Mouse (Mus musculus) erythroblast, embryonic 14.5 days (primary cell): ENCODE measurements at regions not wholly inside any gene's neighbourhood (a gene's known extent, or its start where the extent isn't known, plus 50 kb on each side); places are given as distances from the start of the nearest gene placed in this dataset.

Source experiments
- H3K27me3 ChIP-seq: 2 replicates; pipeline ENCODE4 v1.6.1; 2012; ENCODE audit warnings: inconsistent platforms; ENCODE audit not compliant: control insufficient read depth
- H3K36me3 ChIP-seq: 2 replicates; pipeline ENCODE4 v1.6.1; 2012; ENCODE audit warnings: mild to moderate bottlenecking, inconsistent platforms; ENCODE audit not compliant: control insufficient read depth
- H3K4me1 ChIP-seq: 2 replicates; pipeline ENCODE4 v1.6.1; 2012; ENCODE audit warnings: inconsistent platforms; ENCODE audit not compliant: control insufficient read depth
- H3K4me3 ChIP-seq: replicated peaks from 2 replicates; pipeline ENCODE3; 2012; ENCODE audit warnings: moderate library complexity, mild to moderate bottlenecking, inconsistent platforms
- H3K9me3 ChIP-seq: 2 replicates; pipeline ENCODE4 v1.6.1; 2012; ENCODE audit warnings: low read length, inconsistent platforms, mixed read lengths; ENCODE audit not compliant: control insufficient read depth
- GATA1 ChIP-seq: IDR thresholded peaks from 2 replicates; pipeline ENCODE4 v1.6.1; 2012; ENCODE audit warnings: low read length, inconsistent platforms, mixed read lengths
- TAL1 ChIP-seq: IDR thresholded peaks from 3 replicates; pipeline ENCODE4 v1.6.1; 2012; ENCODE audit warnings: low read length, inconsistent platforms, mixed read lengths

- Histone ChIP-seq H3K4me3 (no peak overlapping the region), H3K4me1 (no peaks in the 10 kb centered on the region), H3K27me3 (no peaks in the 10 kb centered on the region), H3K9me3 (no peaks in the 10 kb centered on the region), H3K36me3 (no peaks in the 10 kb centered on the region)
- no peak for TF ChIP-seq TAL1
- TF ChIP-seq GATA1, result no peak
These were observed 203.4 kb upstream of the Tbc1d5 start for GRCm38 (mm10) chr17:51382552-51382951.

- Histone ChIP-seq H3K4me1 (no peaks in the 10 kb centered on the region), H3K9me3 (no peaks in the 10 kb centered on the region), H3K4me3 (no peak overlapping the region), H3K36me3 (no peaks in the 10 kb centered on the region), H3K27me3 (no peaks in the 10 kb centered on the region)
- no peak for TF ChIP-seq TAL1
- TF ChIP-seq GATA1, result no peak
These were observed 192.9 kb upstream of the Tbc1d5 start for GRCm38 (mm10) chr17:51371937-51372479.

DNA sequence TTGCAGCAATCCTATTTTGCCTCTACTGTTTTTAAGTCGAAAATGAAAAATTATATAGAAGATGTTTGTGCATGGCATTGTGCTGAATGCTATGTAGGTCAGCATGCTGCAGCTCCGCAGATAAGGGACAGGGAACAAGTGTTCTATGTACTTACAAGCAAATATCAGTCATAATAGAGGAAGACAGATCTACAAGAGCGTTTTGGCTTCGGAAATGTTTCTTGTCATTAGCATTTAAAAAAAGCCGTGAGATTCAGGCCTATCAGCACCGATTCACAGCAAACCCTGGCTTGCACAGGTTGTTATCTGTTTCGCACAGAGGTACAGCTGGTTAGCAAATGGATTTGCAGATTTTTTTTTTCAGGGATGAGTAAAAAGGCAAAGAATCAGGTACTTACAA is 191.8 kb upstream of the Tbc1d5 start:
- TF ChIP-seq GATA1 (no peak), TAL1 (no peak)
- H3K4me3 ChIP-seq, result no peak overlapping the region
- H3K9me3 ChIP-seq, result no peaks in the 10 kb centered on the region

GRCm38 (mm10) chr17:51370085-51370484 is 190.9 kb upstream of the Tbc1d5 start:
- no peaks in the 10 kb centered on the region for H3K36me3 ChIP-seq
- TF ChIP-seq GATA1 (no peak), TAL1 (no peak)
- H3K4me1 ChIP-seq, result no peaks in the 10 kb centered on the region
- no peaks in the 10 kb centered on the region for H3K27me3 ChIP-seq
- H3K9me3 ChIP-seq, result no peaks in the 10 kb centered on the region
- no peak overlapping the region for H3K4me3 ChIP-seq

More for the DNA sequence above, 191.8 kb upstream of the Tbc1d5 start:
- Histone ChIP-seq H3K36me3 (no peaks in the 10 kb centered on the region), H3K4me1 (no peaks in the 10 kb centered on the region), H3K27me3 (no peaks in the 10 kb centered on the region)

DNA sequence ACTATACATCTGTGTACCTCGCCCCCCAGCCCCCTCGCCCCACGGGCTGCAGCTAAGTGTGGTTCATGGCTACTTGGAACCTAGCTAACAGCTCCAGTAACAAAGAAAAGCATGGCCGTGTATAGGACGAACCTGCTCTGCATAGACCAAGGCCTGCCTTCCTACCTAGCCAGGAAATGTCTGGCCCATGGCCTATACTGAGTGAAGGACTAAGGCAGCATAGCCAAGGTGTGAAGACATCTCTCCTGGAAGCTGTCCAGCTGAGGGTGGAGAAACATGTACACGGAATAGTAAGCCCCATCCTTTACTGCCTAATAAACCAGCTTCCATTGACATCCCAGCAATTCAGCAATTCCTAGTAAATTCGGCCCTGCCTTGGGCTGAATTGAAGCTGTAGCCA is 183.6 kb upstream of the Tbc1d5 start:
- TF ChIP-seq GATA1, result no peak
- no peak for TF ChIP-seq TAL1
- Histone ChIP-seq H3K27me3 (no peaks in the 10 kb centered on the region), H3K9me3 (no peaks in the 10 kb centered on the region), H3K36me3 (no peaks in the 10 kb centered on the region), H3K4me3 (no peak overlapping the region), H3K4me1 (no peaks in the 10 kb centered on the region)

GRCm38 (mm10) chr17:51362271-51362670 is 183.1 kb upstream of the Tbc1d5 start:
- no peaks in the 10 kb centered on the region for H3K4me1 ChIP-seq
- TF ChIP-seq TAL1 (no peak), GATA1 (no peak)
- no peaks in the 10 kb centered on the region for H3K27me3 ChIP-seq
- no peak overlapping the region for H3K4me3 ChIP-seq
- no peaks in the 10 kb centered on the region for H3K36me3 ChIP-seq
- no peaks in the 10 kb centered on the region for H3K9me3 ChIP-seq

DNA sequence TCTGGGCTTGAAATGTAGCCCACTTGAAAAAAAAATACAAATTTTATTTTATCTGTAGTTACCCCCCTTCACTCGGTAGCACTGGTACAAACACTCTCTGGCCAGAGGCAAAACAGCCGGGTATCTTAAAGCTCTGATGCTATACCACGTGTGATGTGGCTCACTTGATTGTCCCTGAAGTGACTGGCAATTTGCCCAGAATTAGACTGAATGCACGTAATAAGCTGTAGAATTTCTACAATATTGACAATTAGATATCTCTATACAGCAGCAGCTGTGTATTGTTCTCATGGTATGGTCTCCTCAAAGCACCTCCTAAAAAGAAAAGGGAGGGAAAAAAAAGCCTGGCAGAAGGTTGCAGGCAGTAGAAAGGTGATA is 179.2 kb upstream of the Tbc1d5 start:
- no peaks in the 10 kb centered on the region for H3K27me3 ChIP-seq
- TF ChIP-seq GATA1 (no peak), TAL1 (no peak)

DNA sequence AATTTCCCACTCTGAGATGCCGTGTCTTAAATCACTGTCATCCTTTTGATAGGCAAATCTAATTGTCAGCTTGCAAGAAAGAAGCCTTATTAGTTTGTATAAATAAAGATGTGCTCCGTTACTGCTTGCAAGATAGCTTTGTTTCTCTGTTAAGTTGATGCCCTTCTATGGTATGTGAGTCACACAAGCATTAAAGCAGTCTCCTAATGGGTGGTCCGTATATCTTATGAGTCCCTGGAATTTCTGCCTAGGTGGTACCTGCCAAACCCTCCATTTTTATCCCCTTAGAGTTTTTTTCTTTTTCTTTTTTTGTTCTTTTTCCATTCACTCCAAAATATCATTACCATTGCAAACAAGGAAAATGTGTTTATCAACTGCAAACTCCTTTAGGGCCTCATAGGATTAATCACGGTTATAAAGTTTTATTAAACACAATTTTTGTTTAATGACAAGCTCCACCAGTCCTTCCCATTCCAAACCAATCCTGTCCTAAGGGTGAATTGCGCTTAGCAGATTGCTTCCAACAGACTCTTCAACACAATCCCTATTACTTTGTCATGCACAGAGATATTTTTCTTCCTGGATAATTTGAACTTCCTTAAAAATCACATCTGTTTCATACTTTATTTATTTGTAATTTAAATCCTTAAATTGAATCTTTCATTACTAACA is 178.7 kb upstream of the Tbc1d5 start:
- H3K4me3 ChIP-seq, result no peak overlapping the region
- H3K27me3 ChIP-seq, result no peaks in the 10 kb centered on the region
- H3K36me3 ChIP-seq, result no peaks in the 10 kb centered on the region
- H3K9me3 ChIP-seq, result no peaks in the 10 kb centered on the region
- no peak for TF ChIP-seq GATA1
- no peaks in the 10 kb centered on the region for H3K4me1 ChIP-seq

More for the DNA sequence above, 179.2 kb upstream of the Tbc1d5 start:
- H3K4me1 ChIP-seq, result no peaks in the 10 kb centered on the region
- no peaks in the 10 kb centered on the region for H3K36me3 ChIP-seq
- H3K4me3 ChIP-seq, result no peak overlapping the region
- H3K9me3 ChIP-seq, result no peaks in the 10 kb centered on the region

DNA sequence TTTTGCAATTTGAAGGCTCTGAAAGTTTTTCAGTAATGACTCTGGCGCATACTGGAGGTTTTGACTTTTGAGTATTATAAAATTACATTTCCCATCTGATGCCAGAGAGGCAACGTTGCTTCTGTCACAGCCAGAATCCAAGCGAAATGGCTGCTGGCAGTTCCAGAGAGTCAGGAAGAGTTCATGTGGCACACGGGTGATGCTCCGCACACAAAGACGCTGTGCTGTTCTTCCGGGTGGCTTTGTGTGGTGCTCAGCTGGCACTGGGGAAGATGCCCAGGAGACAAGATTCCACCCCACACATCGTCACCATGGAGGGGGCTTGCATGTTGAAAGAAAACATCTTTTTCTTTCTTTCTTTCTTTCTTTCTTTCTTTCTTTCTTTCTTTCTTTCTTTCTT is 177.3 kb upstream of the Tbc1d5 start:
- H3K4me1 ChIP-seq, result no peaks in the 10 kb centered on the region
- no peaks in the 10 kb centered on the region for H3K9me3 ChIP-seq
- H3K4me3 ChIP-seq, result no peak overlapping the region
- TF ChIP-seq TAL1 (no peak), GATA1 (no peak)
- no peaks in the 10 kb centered on the region for H3K36me3 ChIP-seq
- no peaks in the 10 kb centered on the region for H3K27me3 ChIP-seq

DNA sequence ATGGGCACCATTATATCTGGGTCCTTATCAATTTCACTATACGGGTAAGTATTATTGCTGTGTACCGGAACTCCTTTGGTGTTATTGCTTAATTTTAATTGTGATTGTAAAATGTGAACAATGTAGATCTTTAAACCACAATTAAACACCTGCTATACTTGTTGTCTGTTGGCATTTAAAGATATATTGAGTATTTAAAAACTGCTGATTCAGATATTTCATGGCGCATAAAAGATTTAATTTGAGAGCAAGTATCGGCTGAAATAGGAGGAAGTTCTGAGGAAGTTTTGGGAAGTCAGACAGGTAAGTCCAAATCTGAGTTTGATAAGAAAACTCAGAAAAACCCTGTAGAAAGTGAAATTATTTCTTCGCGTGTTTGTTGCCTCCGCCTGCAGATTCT is 142.7 kb upstream of the Tbc1d5 start:
- Histone ChIP-seq H3K4me3 (no peak overlapping the region), H3K36me3 (no peaks in the 10 kb centered on the region), H3K9me3 (no peaks in the 10 kb centered on the region), H3K4me1 (no peaks in the 10 kb centered on the region), H3K27me3 (no peaks in the 10 kb centered on the region)
- TF ChIP-seq TAL1, result no peak
- TF ChIP-seq GATA1, result no peak
